Mouse (Mus musculus) cerebellum, adult 2 months (tissue): Measurements from ENCODE around the gene 1810010D01Rik. TPM values are rescaled to one million over a fixed set of nuclear protein-coding genes. Genes with fewer than 3 reads are reported as not detected.

Experiments used
- DNase-seq, 2 experiments: peaks; one replicate each; pipeline ENCODE4 v3.0.0; 2021
- H3K27ac ChIP-seq: fragments of 200-500 bp; 2 replicates; pipeline ENCODE4 v1.5.1; 2012; ENCODE audit warnings: low read length, control low read depth, inconsistent platforms; ENCODE audit not compliant: insufficient read depth
- H3K27me3 ChIP-seq: fragments of 200-500 bp; 2 replicates; pipeline ENCODE4 v1.6.1; 2012; ENCODE audit warnings: inconsistent platforms, mild to moderate bottlenecking, low read length, moderate library complexity; ENCODE audit not compliant: control insufficient read depth, insufficient read depth
- H3K4me1 ChIP-seq: fragments of 200-500 bp; 2 replicates; pipeline ENCODE4 v1.6.1; 2011; ENCODE audit warnings: low read length; ENCODE audit not compliant: control insufficient read depth, insufficient read depth
- H3K4me3 ChIP-seq: fragments of 200-500 bp; replicated peaks from 2 replicates; pipeline ENCODE3; 2011; ENCODE audit warnings: mild to moderate bottlenecking, low read depth, low read length, control low read depth; ENCODE audit not compliant: insufficient read depth
- CTCF ChIP-seq: fragments of 200-500 bp; IDR thresholded peaks from 2 replicates; pipeline ENCODE4 v1.5.1; 2011; ENCODE audit warnings: low read depth, mild to moderate bottlenecking, control low read depth, low read length, moderate library complexity, borderline replicate concordance; ENCODE audit not compliant: insufficient read depth
- POLR2A ChIP-seq: fragments of 200-500 bp; IDR thresholded peaks from 2 replicates; pipeline ENCODE4 v1.6.1; 2011; ENCODE audit warnings: low read length, control low read depth, borderline replicate concordance; ENCODE audit not compliant: insufficient read depth
- WGBS: fragments of 180-500 bp; shearing (Covaris S2); methylation state at CpG from one replicate; pipeline ENCODE4 v1.1.7; 2018; 5-methylcytosine and 5-hydroxymethylcytosine counted together
- polyA plus RNA-seq: library from polyadenylated mRNA; depleted of rRNA; stranded (reverse); fragments of >200 nt; gene quantifications from 2 replicates; pipeline ENCODE4 v1.2.3, GENCODE M21; 2012; rRNA removed

The 1810010D01Rik gene
- polyA plus RNA-seq, result 11.3 and 13.6 TPM in 2 replicates

DNA sequence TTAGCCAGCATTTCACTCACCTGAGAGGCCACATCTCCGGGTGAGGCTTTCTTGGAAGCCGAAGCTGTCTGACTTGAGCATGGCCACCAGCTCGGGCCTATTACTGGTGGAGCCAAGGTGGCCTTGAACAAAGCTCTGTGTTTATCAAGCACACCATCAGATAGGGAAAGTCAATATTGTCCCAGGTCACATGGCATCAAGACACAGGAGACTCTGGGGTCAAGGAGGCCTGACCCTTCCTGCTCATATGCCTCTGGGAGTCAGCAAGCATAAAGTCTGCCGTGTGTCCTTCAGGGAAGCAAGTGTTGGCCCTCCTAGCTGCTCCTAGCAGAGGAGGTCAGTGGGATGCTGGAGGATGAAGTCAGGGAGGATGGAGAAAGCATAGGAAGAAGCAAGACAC is at the start of gene 1810010D01Rik:
Gene 1810010D01Rik, minus strand, starts transcription at position 114 of the 400 bp plus-strand sequence.
- H3K27me3 ChIP-seq, result no peaks in the 10 kb centered on the region
- no peak for TF ChIP-seq CTCF
- TF ChIP-seq POLR2A, result no peak
- no peak within 1 kb of the TSS for H3K4me3 ChIP-seq
- H3K4me1 ChIP-seq, result peaks cover 11% of the 10 kb centered on the region
- DNase-seq, result no peak
- H3K27ac ChIP-seq, result no peak within 1 kb of the TSS
- 93% methylated on average over 4 of the region's 4 CpGs for WGBS

DNA sequence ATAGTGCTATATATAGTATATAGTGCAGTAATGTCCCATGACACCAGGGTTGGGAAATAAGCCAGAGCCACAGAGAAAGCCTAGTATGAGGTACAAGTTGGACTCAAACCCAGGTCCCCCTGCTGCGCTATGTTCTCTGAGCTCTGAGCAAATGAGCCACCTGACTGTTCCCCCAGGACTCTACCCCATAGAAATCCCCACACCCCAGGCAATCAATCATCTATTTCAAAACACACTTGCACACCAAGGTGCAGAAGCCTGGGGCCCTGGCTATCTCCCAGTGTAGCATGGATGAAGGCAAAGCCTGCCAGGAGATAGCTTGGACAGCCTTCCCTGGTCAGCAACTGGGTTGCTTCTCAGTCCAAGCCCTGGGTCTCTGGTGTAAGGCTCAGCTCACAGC is 48.2 kb upstream of the 1810010D01Rik start:
- Histone ChIP-seq H3K4me3 (no peak overlapping the region), H3K27me3 (no peaks in the 10 kb centered on the region), H3K4me1 (peaks cover 30% of the 10 kb centered on the region), H3K27ac (no peak overlapping the region)
- 56% methylated on average over 1 of the region's 1 CpGs for WGBS
- no peak for TF ChIP-seq CTCF
- TF ChIP-seq POLR2A, result no peak
- DNase-seq, result peak; percentile 39 to 42

DNA sequence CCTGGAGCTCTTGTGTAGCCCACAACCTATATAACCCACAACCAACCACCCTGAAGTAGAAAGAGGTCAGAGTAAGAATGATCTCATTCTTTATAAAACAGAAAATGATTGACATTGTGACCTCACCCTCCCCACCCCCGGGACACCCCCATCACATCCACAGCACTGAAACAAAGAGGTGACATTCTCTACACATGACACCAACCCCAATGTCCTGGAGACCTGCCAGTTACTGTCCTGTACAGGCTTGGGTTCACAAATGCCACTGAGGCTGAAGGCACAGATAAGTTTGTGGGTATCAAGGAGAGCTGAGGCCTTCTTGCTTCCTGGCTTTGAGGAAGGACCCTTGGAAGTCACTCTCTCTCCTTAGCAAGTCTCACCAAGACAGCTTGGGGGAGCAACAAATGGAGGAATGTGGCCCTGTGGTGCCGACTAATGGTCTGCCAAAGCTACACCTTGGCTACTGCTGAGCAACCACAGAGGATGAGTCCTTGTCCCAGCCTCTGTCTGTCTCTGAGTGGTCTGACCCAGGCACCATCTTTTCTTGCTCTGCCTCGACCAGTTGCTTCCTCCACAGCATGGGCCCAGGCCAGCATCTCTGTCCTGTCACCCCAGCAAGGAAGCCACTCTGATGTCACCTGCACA is 46.2 kb upstream of the 1810010D01Rik start:
- TF ChIP-seq POLR2A (no peak), CTCF (no peak)
- Histone ChIP-seq H3K4me3 (no peak overlapping the region), H3K4me1 (peaks cover 47% of the 10 kb centered on the region), H3K27ac (no peak overlapping the region), H3K27me3 (no peaks in the 10 kb centered on the region)
- WGBS, result 67% methylated on average over 3 of the region's 3 CpGs
- DNase-seq, result peak; percentile 29 to 38

DNA sequence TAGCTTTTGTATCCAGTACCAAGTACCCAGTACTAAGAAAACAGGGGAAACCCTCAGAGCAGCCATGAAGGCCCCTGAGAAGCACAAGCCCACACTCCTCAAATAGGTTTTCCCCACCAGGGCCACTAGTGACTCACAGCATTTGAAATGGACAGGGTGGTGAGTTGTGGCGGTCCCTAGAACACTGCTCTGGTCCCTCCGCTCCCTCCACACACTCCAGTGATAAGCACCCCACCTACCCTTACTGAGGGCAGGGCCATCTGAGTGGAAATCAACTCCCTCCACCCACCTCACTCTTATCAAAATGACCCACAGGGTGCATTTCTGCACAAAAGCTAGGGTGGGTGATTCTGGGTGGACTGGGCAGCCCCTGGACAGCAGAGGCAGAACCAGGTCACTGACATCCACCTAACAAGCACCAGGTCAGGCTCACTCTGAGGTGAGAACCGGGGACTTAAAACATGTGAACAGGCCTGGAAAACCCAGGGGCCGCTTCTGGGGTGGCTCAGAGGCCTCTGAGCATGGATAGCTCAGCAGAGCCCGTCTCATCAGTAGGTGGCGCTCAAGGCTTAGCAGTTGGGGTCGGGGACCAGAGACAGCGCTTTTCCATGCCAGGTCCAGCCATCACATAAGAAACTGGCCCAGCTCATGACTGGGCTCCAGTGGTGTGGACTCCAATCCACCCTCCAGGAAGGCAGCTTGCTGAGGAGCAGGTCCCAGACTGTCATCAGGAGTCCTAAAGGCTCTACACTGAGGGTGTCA is 45.0 kb upstream of the 1810010D01Rik start:
- peak; percentile 87 to 93 for DNase-seq
- Histone ChIP-seq H3K27me3 (no peaks in the 10 kb centered on the region), H3K4me1 (peaks cover 47% of the 10 kb centered on the region), H3K4me3 (no peak overlapping the region), H3K27ac (no peak overlapping the region)
- 27% methylated on average over 8 of the region's 8 CpGs for WGBS
- TF ChIP-seq POLR2A (no peak), CTCF (peak; percentile 92)

DNA sequence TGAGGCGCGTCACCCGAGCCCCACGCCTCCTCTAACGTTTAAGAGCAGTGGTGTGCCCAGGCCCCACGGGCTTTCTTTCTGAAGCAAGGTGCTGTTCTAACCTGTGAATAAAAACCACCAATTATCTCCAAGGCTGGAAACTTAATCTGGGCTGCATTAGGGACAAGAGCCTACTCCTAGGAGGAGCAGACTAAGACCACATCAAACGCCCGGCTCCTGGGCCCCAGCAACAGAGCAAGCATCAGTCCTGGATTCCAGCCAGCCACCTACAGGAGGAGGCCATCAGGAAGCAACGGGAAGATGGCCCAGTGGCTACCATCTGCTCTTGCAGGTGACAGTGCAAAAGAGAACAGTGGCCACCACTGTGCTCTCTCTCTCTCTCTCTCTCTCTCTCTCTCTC is 42.3 kb upstream of the 1810010D01Rik start:
- peak; percentile 73 to 85 for DNase-seq
- Histone ChIP-seq H3K27ac (peak overlapping the region; percentile 6), H3K27me3 (no peaks in the 10 kb centered on the region), H3K4me3 (no peak overlapping the region), H3K4me1 (peaks cover 42% of the 10 kb centered on the region)
- WGBS, result 50% methylated on average over 9 of the region's 9 CpGs
- TF ChIP-seq CTCF (no peak), POLR2A (no peak)

DNA sequence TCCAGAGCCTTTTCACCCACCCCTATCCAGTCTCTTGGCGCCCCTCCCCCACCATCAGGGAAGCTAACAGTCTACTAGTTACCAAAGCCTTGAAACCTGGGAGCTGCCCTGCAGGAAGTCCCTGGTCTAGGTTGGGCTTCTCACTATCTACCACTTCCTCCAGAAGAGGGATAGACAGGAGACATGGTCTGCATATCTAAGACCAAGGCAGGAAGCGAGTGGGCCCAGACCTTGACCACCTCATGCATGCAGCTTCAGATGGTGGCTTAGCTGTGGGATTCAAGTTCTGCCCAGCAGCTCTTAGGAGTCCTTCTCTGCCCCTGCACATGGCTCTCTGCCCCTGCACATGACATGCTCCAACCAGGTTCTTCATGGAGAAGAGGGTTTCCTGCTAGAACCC is 41.0 kb upstream of the 1810010D01Rik start:
- TF ChIP-seq CTCF (no peak), POLR2A (no peak)
- WGBS, result 90% methylated on average over 2 of the region's 2 CpGs
- no peak for DNase-seq

DNA sequence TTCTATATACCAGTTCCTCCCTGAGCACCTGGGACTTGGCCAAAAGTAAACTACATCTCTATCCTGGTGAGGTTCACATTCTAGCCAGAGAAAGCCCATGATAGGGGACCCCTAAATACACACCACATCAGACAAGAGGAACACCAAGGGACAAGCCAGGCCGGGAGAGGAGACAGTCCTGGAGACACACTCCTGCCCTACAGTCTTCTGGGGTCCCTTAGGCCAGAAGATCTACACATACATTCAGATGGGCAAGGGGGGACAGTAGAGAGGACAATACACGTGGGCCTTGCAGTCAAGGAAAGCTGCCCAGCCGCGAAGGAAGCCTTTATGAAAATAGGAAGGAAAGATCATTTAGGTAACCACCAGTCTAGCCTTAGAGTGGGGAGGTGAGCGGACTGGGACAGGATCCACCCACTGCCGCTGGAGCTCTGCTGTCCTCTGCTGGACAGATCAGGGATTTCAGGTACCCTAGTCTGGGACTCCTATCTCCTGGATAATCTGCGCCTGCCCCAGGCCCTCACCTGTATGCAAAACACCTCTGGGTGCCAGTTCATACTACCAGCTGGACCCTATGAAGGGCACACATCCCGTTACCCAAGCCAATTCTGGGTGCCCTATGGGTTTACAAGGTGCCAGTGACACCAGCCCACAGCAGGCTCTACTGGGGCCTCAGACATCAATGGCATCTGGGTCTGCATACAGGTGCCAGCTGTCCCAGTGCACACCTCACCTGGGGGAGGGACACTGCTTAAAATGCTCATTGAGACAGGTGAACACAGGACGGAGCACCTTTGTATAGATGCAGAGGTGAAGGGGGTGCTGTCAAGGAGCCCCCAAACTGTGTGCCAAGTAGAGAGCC is 35.2 kb upstream of the 1810010D01Rik start:
- Histone ChIP-seq H3K4me1 (peaks cover 55% of the 10 kb centered on the region), H3K4me3 (no peak overlapping the region), H3K27me3 (no peaks in the 10 kb centered on the region), H3K27ac (no peak overlapping the region)
- TF ChIP-seq POLR2A, result no peak
- peak; percentile 99 for TF ChIP-seq CTCF
- WGBS, result 13% methylated on average over 9 of the region's 9 CpGs
- peak; percentile 82 to 92 for DNase-seq

More for the DNA sequence above, 41.0 kb upstream of the 1810010D01Rik start:
- Histone ChIP-seq H3K4me1 (peaks cover 31% of the 10 kb centered on the region), H3K27ac (no peak overlapping the region), H3K4me3 (no peak overlapping the region), H3K27me3 (no peaks in the 10 kb centered on the region)
